Comparison of ENCODE assay signal across 11 mouse cellular contexts in genomic region chr1:135725936-135726335, GRCm38 (mm10). TPM values are rescaled to one million over a fixed set of nuclear protein-coding genes. Genes with fewer than 3 reads are reported as not detected.
DNase-seq lines count a peak whose midpoint lies in the region; ATAC-seq and TF ChIP-seq lines count a peak whose summit lies in the region.
"Had no signal": no experiment of that assay in that cellular context is flagged by ENCODE, and none has a peak within 500 bp of the region (broad histone marks: within the 10 kb centered on the region; RNA-seq: fewer than 3 reads in every experiment).

No protein-coding gene starts in this region.

- DNase-seq in liver, adult 2 months (ENCODE audit: extremely low read depth, low read depth, low spot score) = peak; percentile 42
- DNase-seq in liver, postnatal 0 days = no peak
- DNase-seq in kidney, postnatal 0 days (ENCODE audit: low spot score) = peak; percentile 82
- peak; percentile 58 to 77 for DNase-seq in natural killer cell, adult 2 months (ENCODE audit: low spot score in 2 of 2)
- no peak for DNase-seq in right cerebral cortex, adult 18-20 months
- DNase-seq in embryo, embryonic 9.5 days (ENCODE audit: extremely low spot score) = no peak
- DNase-seq: cerebellum, adult 8-10 months; liver, embryonic 13.5 days had no signal

- no peaks in the 10 kb centered on the region for H3K4me1 ChIP-seq in liver, adult 2 months (ENCODE audit: control insufficient read depth, insufficient read depth, low read length)
- peaks cover 18% of the 10 kb centered on the region for H3K4me1 ChIP-seq in liver, postnatal 0 days (ENCODE audit: insufficient read depth)
- H3K4me1 ChIP-seq in brown adipose tissue, adult 24 weeks (ENCODE audit: control insufficient read depth, insufficient read depth, insufficient read length, low read length) = 0 out of 2 replicates have a peak, but pooled peaks cover 2% of the 10 kb centered on the region
- peaks cover 21% of the 10 kb centered on the region; the same call in 1 of the 2 replicates for H3K4me1 ChIP-seq in kidney, postnatal 0 days (replicated peaks; ENCODE audit: insufficient read depth, low read length)

- no peak overlapping the region for H3K9ac ChIP-seq in liver, adult 2 months (ENCODE audit: low read depth, low read length)
- H3K9ac ChIP-seq in liver, postnatal 0 days (replicated peaks) = no peak overlapping the region
- H3K9ac ChIP-seq in kidney, postnatal 0 days (ENCODE audit: low read depth, low read length) = no peak overlapping the region
- H3K9ac ChIP-seq: liver, embryonic 13.5 days had no signal

- H3K36me3 ChIP-seq in liver, adult 2 months (ENCODE audit: control insufficient read depth, insufficient read depth, low read length) = no peaks in the 10 kb centered on the region
- no peaks in the 10 kb centered on the region for H3K36me3 ChIP-seq in liver, postnatal 0 days (replicated peaks; ENCODE audit: insufficient read depth, low read length)
- no peaks in the 10 kb centered on the region for H3K36me3 ChIP-seq in kidney, postnatal 0 days (ENCODE audit: insufficient read depth, low read length)
- H3K36me3 ChIP-seq: forebrain, embryonic 10.5 days; liver, embryonic 13.5 days had no signal

- no peaks in the 10 kb centered on the region for H3K79me2 ChIP-seq in liver, adult 2 months (ENCODE audit: control insufficient read depth, insufficient read depth, low read length)

- TF ChIP-seq POLR2A in liver, adult 2 months (IDR thresholded peaks at IDR 0.05; ENCODE audit: extremely low read depth, insufficient read depth, low read length) = no peak

- TF ChIP-seq CTCF in liver, adult 2 months (IDR thresholded peaks at IDR 0.05; ENCODE audit: low read depth, low read length) = no peak
- TF ChIP-seq CTCF in liver, postnatal 0 days (IDR thresholded peaks at IDR 0.05; ENCODE audit: low read depth) = no peak
- no peak for TF ChIP-seq CTCF in kidney, postnatal 0 days (IDR thresholded peaks at IDR 0.05; ENCODE audit: low read depth)

- no peak overlapping the region for H3K4me3 ChIP-seq in liver, adult 2 months (ENCODE audit: insufficient read depth, low read depth, low read length)
- H3K4me3 ChIP-seq in liver, postnatal 0 days (ENCODE audit: low read depth, low read length) = no peak overlapping the region
- H3K4me3 ChIP-seq in brown adipose tissue, adult 24 weeks (ENCODE audit: insufficient read depth, low read depth, low read length) = no peak overlapping the region
- H3K4me3 ChIP-seq in kidney, postnatal 0 days (replicated peaks; ENCODE audit: low read depth, low read length) = no peak overlapping the region
- H3K4me3 ChIP-seq: forebrain, embryonic 10.5 days; liver, embryonic 13.5 days had no signal

- no peaks in the 10 kb centered on the region for H3K27me3 ChIP-seq in liver, adult 2 months (ENCODE audit: control insufficient read depth, insufficient read depth, low read length)
- H3K27me3 ChIP-seq in liver, postnatal 0 days (ENCODE audit: insufficient read depth, low read length) = no peaks in the 10 kb centered on the region
- no peaks in the 10 kb centered on the region for H3K27me3 ChIP-seq in kidney, postnatal 0 days (ENCODE audit: insufficient read depth, low read length)
- H3K27me3 ChIP-seq: liver, embryonic 13.5 days had no signal

- no peaks in the 10 kb centered on the region for H3K9me3 ChIP-seq in liver, postnatal 0 days (ENCODE audit: low read length)
- no peaks in the 10 kb centered on the region for H3K9me3 ChIP-seq in kidney, postnatal 0 days (replicated peaks; ENCODE audit: low read length)
- H3K9me3 ChIP-seq: forebrain, embryonic 10.5 days; liver, embryonic 13.5 days had no signal

- no peak overlapping the region for H3K27ac ChIP-seq in liver, adult 2 months (replicated peaks; ENCODE audit: insufficient read depth, low read depth, low read length)
- H3K27ac ChIP-seq in liver, postnatal 0 days (ENCODE audit: low read depth) = no peak overlapping the region
- peak overlapping the region; percentile 51 for H3K27ac ChIP-seq in brown adipose tissue, adult 24 weeks (replicated peaks; ENCODE audit: low read depth, low read length)
- no peak overlapping the region for H3K27ac ChIP-seq in kidney, postnatal 0 days
- H3K27ac ChIP-seq: forebrain, embryonic 10.5 days; liver, embryonic 13.5 days had no signal

- WGBS in liver, adult 2 months = 69% methylated on average over 7 of the region's 7 CpGs
- WGBS in liver, postnatal 0 days (ENCODE audit: insufficient replicate concordance) = 47% methylated on average over 7 of the region's 7 CpGs
- 51% methylated on average over 7 of the region's 7 CpGs for WGBS in kidney, postnatal 0 days

- no peak for TF ChIP-seq EP300 in liver, postnatal 0 days (IDR thresholded peaks at IDR 0.05; ENCODE audit: low read depth)

- ATAC-seq in liver, postnatal 0 days = no peak
- ATAC-seq in kidney, postnatal 0 days (replicated peaks; ENCODE audit: low FRiP score, low read depth) = no peak
- ATAC-seq in erythroblast, adult 5-6 weeks (replicated peaks; ENCODE audit: low FRiP score, poor library complexity, severe bottlenecking) = no peak

- H3K4me2 ChIP-seq in liver, postnatal 0 days (ENCODE audit: low read depth, low read length) = no peak overlapping the region
- H3K4me2 ChIP-seq in kidney, postnatal 0 days (ENCODE audit: low read length) = no peak overlapping the region
- H3K4me2 ChIP-seq: liver, embryonic 13.5 days had no signal

RNA-seq across cellular contexts. Expression of gene Csrp1, which starts 6.1 kb away (rescaled TPM):
- 11.9 and 12.2 TPM in 2 replicates for total RNA-seq in liver, adult 2 months (2014; rRNA removed)
- 12.1 and 13.7 TPM in 2 replicates for polyA plus RNA-seq in liver, adult 2 months (2012; rRNA removed)
- 23.5 and 25.9 TPM in 2 replicates for polyA plus RNA-seq in liver, postnatal 0 days (2015; fragmentation: Nextera tagmentation; extraction: Ambion mirVana)
- polyA plus RNA-seq in brown adipose tissue, adult 24 weeks (2012; ENCODE audit: insufficient read depth, insufficient read length, missing spikeins) = 33.7 and 37.2 TPM in 2 replicates
- polyA plus RNA-seq in kidney, postnatal 0 days (2015; fragmentation: Nextera tagmentation; extraction: Ambion mirVana) = 189 and 190 TPM in 2 replicates
- total RNA-seq in erythroblast, adult 5-6 weeks (2015; ENCODE audit: low replicate concordance) = 23.4 and 27.6 TPM in 2 replicates
- total RNA-seq in erythroblast, adult 5-6 weeks (2017; ENCODE audit: low replicate concordance) = 21.5 and 23.1 TPM in 2 replicates

RNA-seq across cellular contexts. Expression of gene Phlda3, which starts 40.0 kb away (rescaled TPM):
- total RNA-seq in liver, adult 2 months (2014; rRNA removed) = 1.7 and 1.9 TPM in 2 replicates
- 0.62 and 1.8 TPM in 2 replicates for polyA plus RNA-seq in liver, adult 2 months (2012; rRNA removed)
- 4.0 and 4.9 TPM in 2 replicates for polyA plus RNA-seq in liver, postnatal 0 days (2015; fragmentation: Nextera tagmentation; extraction: Ambion mirVana)
- polyA plus RNA-seq in brown adipose tissue, adult 24 weeks (2012; ENCODE audit: insufficient read depth, insufficient read length, missing spikeins) = 498 and 651 TPM in 2 replicates
- polyA plus RNA-seq in kidney, postnatal 0 days (2015; fragmentation: Nextera tagmentation; extraction: Ambion mirVana) = 76.4 and 78.4 TPM in 2 replicates
- not detected in 2 replicates for total RNA-seq in erythroblast, adult 5-6 weeks (2015; ENCODE audit: low replicate concordance)
- total RNA-seq in erythroblast, adult 5-6 weeks (2017; ENCODE audit: low replicate concordance) = not detected in 2 replicates

RNA-seq across cellular contexts. Expression of gene Tnni1, which starts 53.3 kb away (rescaled TPM):
- 0.46 TPM in 1 of 2 replicates, not detected in the other for total RNA-seq in liver, adult 2 months (2014; rRNA removed)
- 0.14 TPM in 1 of 2 replicates, not detected in the other for polyA plus RNA-seq in liver, adult 2 months (2012; rRNA removed)
- 1.2 and 4.7 TPM in 2 replicates for polyA plus RNA-seq in liver, postnatal 0 days (2015; fragmentation: Nextera tagmentation; extraction: Ambion mirVana)
- polyA plus RNA-seq in brown adipose tissue, adult 24 weeks (2012; ENCODE audit: insufficient read depth, insufficient read length, missing spikeins) = 13.6 and 19.7 TPM in 2 replicates
- 7.9 and 8.9 TPM in 2 replicates for polyA plus RNA-seq in kidney, postnatal 0 days (2015; fragmentation: Nextera tagmentation; extraction: Ambion mirVana)
- total RNA-seq in erythroblast, adult 5-6 weeks (2015; ENCODE audit: low replicate concordance) = not detected in 2 replicates
- total RNA-seq in erythroblast, adult 5-6 weeks (2017; ENCODE audit: low replicate concordance) = not detected in 2 replicates

Comparison
In these comparisons a context has a peak if more than half of its experiments do, and no peak if none do; other contexts are left out.
1. DNase-seq: peak in liver, adult 2 months (single experiment), kidney, postnatal 0 days (single experiment) and natural killer cell, adult 2 months (2 of 2); none in liver, postnatal 0 days (single experiment), right cerebral cortex, adult 18-20 months (single experiment) and embryo, embryonic 9.5 days (single experiment).
2. RNA of gene Phlda3, which starts 40.0 kb away (polyA plus RNA-seq): 498 to 651 TPM in brown adipose tissue, adult 24 weeks and 76.4 to 78.4 TPM in kidney, postnatal 0 days; 4.0 to 4.9 TPM in liver, postnatal 0 days and 0.62 to 1.8 TPM in liver, adult 2 months; every median in the first group is over 10 times any median in the second.